Mouse (Mus musculus) limb, embryonic 10.5 days (tissue): Measurements from ENCODE around the gene Arl10. TPM values are rescaled to one million over a fixed set of nuclear protein-coding genes. Genes with fewer than 3 reads are reported as not detected.

Source experiments
- microRNA-seq: library from miRNA; unstranded; fragments of <30 nt; microRNA quantifications from one replicate; pipeline ENCODE4, GENCODE M21; 2017
- polyA plus RNA-seq: library from polyadenylated mRNA; unstranded; fragments of >200 nt; fragmentation: Nextera tagmentation; extraction: Ambion mirVana; gene quantifications from 2 replicates; pipeline ENCODE4 v1.2.1, GENCODE M21; 2016

Arl10 gene
- polyA plus RNA-seq, 1 experiment from 2014 or later = 28.8 TPM

Small RNA genes lying within 50 kb of the gene (microRNA-seq; reads per million reads assigned to microRNA genes)
- gene Gm24195 = not detected

Other genes starting within 250 kb of the Arl10 start
- 2.5 and 3.5 TPM in 2 replicates for gene Cplx2, start 203.7 kb upstream of the Arl10 start, polyA plus RNA-seq
- gene Thoc3, start 106.2 kb upstream of the Arl10 start, polyA plus RNA-seq = 189 and 192 TPM in 2 replicates
- 20.6 and 21.1 TPM in 2 replicates for gene Simc1, start 71.2 kb upstream of the Arl10 start, polyA plus RNA-seq
- gene 4833439L19Rik, start 9.6 kb upstream of the Arl10 start, polyA plus RNA-seq = 198 TPM in 2 replicates
- gene Nop16, start 15.1 kb downstream of the Arl10 start, polyA plus RNA-seq = 112 and 143 TPM in 2 replicates
- gene Higd2a, start 15.2 kb downstream of the Arl10 start, polyA plus RNA-seq = 143 and 148 TPM in 2 replicates
- 8.5 and 12.3 TPM in 2 replicates for gene Cltb, start 36.3 kb downstream of the Arl10 start, polyA plus RNA-seq
- 75.7 and 87.7 TPM in 2 replicates for gene Faf2, start 46.8 kb downstream of the Arl10 start, polyA plus RNA-seq
- gene Rnf44, start 118.9 kb downstream of the Arl10 start, polyA plus RNA-seq = 104 and 135 TPM in 2 replicates
- 0.04 TPM in 1 of 2 replicates, not detected in the other for gene Cdhr2, start 126.4 kb downstream of the Arl10 start, polyA plus RNA-seq
- gene Gprin1, start 174.9 kb downstream of the Arl10 start, polyA plus RNA-seq = 0.24 and 0.54 TPM in 2 replicates
- gene Sncb, start 191.6 kb downstream of the Arl10 start, polyA plus RNA-seq = not detected in 2 replicates
- gene Eif4e1b, start 209.0 kb downstream of the Arl10 start, polyA plus RNA-seq = not detected in 2 replicates
- 2.0 and 3.3 TPM in 2 replicates for gene Tspan17, start 214.4 kb downstream of the Arl10 start, polyA plus RNA-seq